13 mouse cellular contexts compared by ENCODE assay signal in genomic region chr9:88273304-88273703, GRCm38 (mm10). TPM values are rescaled to one million over a fixed set of nuclear protein-coding genes. Genes with fewer than 3 reads are reported as not detected.
DNase-seq lines count a peak whose midpoint lies in the region; ATAC-seq and TF ChIP-seq lines count a peak whose summit lies in the region.
"Had no signal": no experiment of that assay in that cellular context is flagged by ENCODE, and none has a peak within 500 bp of the region (broad histone marks: within the 10 kb centered on the region; RNA-seq: fewer than 3 reads in every experiment).

No protein-coding gene starts in this region.

- no peak for TF ChIP-seq RAD21 in CH12.LX (IDR thresholded peaks at IDR 0.05; ENCODE audit: low read depth, low read length)

- H3K9me3 ChIP-seq in CH12.LX (replicated peaks; ENCODE audit: low read length), result peaks cover 5% of the 10 kb centered on the region
- H3K9me3 ChIP-seq in liver, embryonic 14.5 days (ENCODE audit: control insufficient read depth, low read length), result no peaks in the 10 kb centered on the region
- H3K9me3 ChIP-seq in forebrain, embryonic 11.5 days (ENCODE audit: control insufficient read depth, low read length), result no peaks in the 10 kb centered on the region
- H3K9me3 ChIP-seq: embryonic facial prominence, embryonic 15.5 days; G1E had no signal

- H3K79me2 ChIP-seq in CH12.LX (replicated peaks; ENCODE audit: control insufficient read depth, extremely low read depth, insufficient read depth, poor library complexity, severe bottlenecking) (no peaks in the 10 kb centered on the region), myocyte (ENCODE audit: control insufficient read depth, insufficient read depth) (no peaks in the 10 kb centered on the region)

- dilution Hi-C loops in CH12.LX (cut with MboI; ENCODE audit: extremely low pct_ligation_motif_present, extremely low pct_unique_long_range_greater_than_20kb, low sequenced_read_pairs), result no loop called here

- peak; percentile 26 for DNase-seq in layer of hippocampus, adult 9-11 months
- DNase-seq in layer of hippocampus, adult 11-12 months (ENCODE audit: low spot score), result no peak
- DNase-seq in CH12.LX (ENCODE audit: extremely low read depth), result peak; percentile 49
- DNase-seq in liver, embryonic 14.5 days (ENCODE audit: low read depth in 3 of 3, low spot score in 3 of 3), result peak; percentile 2 to 41 (median 22)
- no peak for DNase-seq in forebrain, embryonic 11.5 days (ENCODE audit: low spot score)
- DNase-seq in kidney, adult 2 months, result no peak
- DNase-seq: forebrain, postnatal 0 days; right cerebral cortex, postnatal 25 days had no signal

- H3K27me3 ChIP-seq in CH12.LX (replicated peaks) (no peaks in the 10 kb centered on the region), myocyte (ENCODE audit: control insufficient read depth, insufficient read depth, insufficient read length) (no peaks in the 10 kb centered on the region)
- no peaks in the 10 kb centered on the region for H3K27me3 ChIP-seq in liver, embryonic 14.5 days (ENCODE audit: control insufficient read depth, insufficient read depth, low read length)
- no peaks in the 10 kb centered on the region for H3K27me3 ChIP-seq in forebrain, embryonic 11.5 days (ENCODE audit: control insufficient read depth, insufficient read depth, low read length)
- no peaks in the 10 kb centered on the region for H3K27me3 ChIP-seq in kidney, adult 2 months (replicated peaks; ENCODE audit: control insufficient read depth, insufficient read depth, low read length)
- H3K27me3 ChIP-seq: embryonic facial prominence, embryonic 15.5 days had no signal

- WGBS in liver, embryonic 14.5 days (ENCODE audit: insufficient replicate concordance), result 17% methylated on average over 4 of the region's 4 CpGs
- 90% methylated on average over 4 of the region's 4 CpGs for WGBS in forebrain, embryonic 11.5 days
- WGBS in kidney, adult 2 months, result 83% methylated on average over 4 of the region's 4 CpGs

- H3K36me3 ChIP-seq in CH12.LX (replicated peaks in 1 of 2; ENCODE audit: control insufficient read depth in 1 of 2, insufficient read depth in 1 of 2, low read length in 1 of 2), result no peaks in the 10 kb centered on the region
- no peaks in the 10 kb centered on the region for H3K36me3 ChIP-seq in liver, embryonic 14.5 days (replicated peaks; ENCODE audit: control insufficient read depth, insufficient read depth, low read depth)
- H3K36me3 ChIP-seq in myocyte (ENCODE audit: control insufficient read depth, insufficient read depth), result no peaks in the 10 kb centered on the region
- no peaks in the 10 kb centered on the region for H3K36me3 ChIP-seq in forebrain, embryonic 11.5 days (ENCODE audit: control insufficient read depth, insufficient read depth, low read length)
- no peaks in the 10 kb centered on the region for H3K36me3 ChIP-seq in kidney, adult 2 months (ENCODE audit: control insufficient read depth, insufficient read depth, low read length)
- H3K36me3 ChIP-seq: embryonic facial prominence, embryonic 15.5 days; G1E had no signal

- no peak for ATAC-seq in liver, embryonic 14.5 days (ENCODE audit: insufficient read depth)
- no peak for ATAC-seq in forebrain, embryonic 11.5 days (replicated peaks; ENCODE audit: low FRiP score)
- no peak for ATAC-seq in frontal cortex, adult (ENCODE audit: low TSS enrichment)

- H3K4me1 ChIP-seq in CH12.LX (ENCODE audit: control insufficient read depth in 1 of 2, insufficient read depth in 2 of 2), result peaks cover 0 to 10% of the 10 kb centered on the region in 2 experiments; a peak in 1 of 4 replicates
- H3K4me1 ChIP-seq in liver, embryonic 14.5 days (replicated peaks; ENCODE audit: control insufficient read depth in 2 of 2, insufficient read depth in 2 of 2, low read length in 1 of 2), result peaks cover 0 to 5% of the 10 kb centered on the region in 2 experiments; a peak in 2 of 4 replicates
- H3K4me1 ChIP-seq in forebrain, embryonic 11.5 days (replicated peaks; ENCODE audit: control insufficient read depth, insufficient read depth, low read length), result no peaks in the 10 kb centered on the region
- H3K4me1 ChIP-seq in kidney, adult 2 months (ENCODE audit: control insufficient read depth, insufficient read depth, low read length), result peaks cover 27% of the 10 kb centered on the region; the same call in 1 of the 2 replicates
- H3K4me1 ChIP-seq: embryonic facial prominence, embryonic 15.5 days had no signal

- H3K4me3 ChIP-seq in CH12.LX (replicated peaks in 1 of 3; ENCODE audit: low read depth in 2 of 3, low read length in 2 of 3, poor library complexity in 1 of 3), result no peak overlapping the region
- H3K4me3 ChIP-seq in liver, embryonic 14.5 days (ENCODE audit: insufficient read depth in 1 of 2, low read depth in 2 of 2, low read length in 2 of 2), result no peak overlapping the region
- no peak overlapping the region for H3K4me3 ChIP-seq in myocyte
- H3K4me3 ChIP-seq in forebrain, embryonic 11.5 days (ENCODE audit: low read depth, low read length), result no peak overlapping the region
- H3K4me3 ChIP-seq in kidney, adult 2 months (ENCODE audit: insufficient read depth, low read depth, low read length), result no peak overlapping the region
- H3K4me3 ChIP-seq: embryonic facial prominence, embryonic 15.5 days had no signal

- TF ChIP-seq POLR2A in CH12.LX (IDR thresholded peaks at IDR 0.05; ENCODE audit: low read depth, low read length), result no peak
- TF ChIP-seq POLR2A in myocyte (IDR thresholded peaks at IDR 0.05; ENCODE audit: insufficient read length, low read depth), result no peak
- no peak for TF ChIP-seq POLR2A in kidney, adult 2 months (IDR thresholded peaks at IDR 0.05; ENCODE audit: low read depth, low read length)

- no peak overlapping the region for H3K9ac ChIP-seq in CH12.LX (ENCODE audit: insufficient read depth, low read depth)
- H3K9ac ChIP-seq in liver, embryonic 14.5 days (replicated peaks), result no peak overlapping the region
- no peak overlapping the region for H3K9ac ChIP-seq in forebrain, embryonic 11.5 days (ENCODE audit: low read length)
- H3K9ac ChIP-seq: embryonic facial prominence, embryonic 15.5 days; forebrain, postnatal 0 days; hindbrain, embryonic 14.5 days had no signal

- TF ChIP-seq EP300 in CH12.LX (IDR thresholded peaks at IDR 0.05; ENCODE audit: low read length), result no peak
- no peak for TF ChIP-seq EP300 in liver, embryonic 14.5 days (IDR thresholded peaks at IDR 0.05; ENCODE audit: low read depth)

- no peak overlapping the region for H3K27ac ChIP-seq in CH12.LX (ENCODE audit: insufficient read depth, low read depth)
- H3K27ac ChIP-seq in liver, embryonic 14.5 days, result no peak overlapping the region
- H3K27ac ChIP-seq in forebrain, embryonic 11.5 days (ENCODE audit: low read depth, low read length), result no peak overlapping the region
- no peak overlapping the region for H3K27ac ChIP-seq in kidney, adult 2 months (ENCODE audit: insufficient read depth, low read depth, low read length)
- H3K27ac ChIP-seq: embryonic facial prominence, embryonic 15.5 days; hindbrain, embryonic 14.5 days had no signal

- H3K4me2 ChIP-seq in CH12.LX (ENCODE audit: insufficient read depth, low read depth, poor library complexity, severe bottlenecking), result no peak overlapping the region
- no peak overlapping the region for H3K4me2 ChIP-seq in liver, embryonic 14.5 days (ENCODE audit: low read depth)
- peak overlapping the region; percentile 64 for H3K4me2 ChIP-seq in myocyte (ENCODE audit: low read depth)
- H3K4me2 ChIP-seq in forebrain, embryonic 11.5 days (ENCODE audit: low read depth, low read length, severe bottlenecking), result no peak overlapping the region
- H3K4me2 ChIP-seq: embryonic facial prominence, embryonic 15.5 days; hindbrain, embryonic 14.5 days had no signal

- no peak overlapping the region for H3ac ChIP-seq in myocyte (ENCODE audit: control insufficient read depth, insufficient read length)

- no peak for TF ChIP-seq CTCF in CH12.LX (conservative IDR thresholded peaks at IDR 0.05 in 1 of 2, IDR thresholded peaks at IDR 0.05 in 1 of 2; ENCODE audit: low read depth in 2 of 2, low read length in 2 of 2)
- no peak for TF ChIP-seq CTCF in liver, embryonic 14.5 days (IDR thresholded peaks at IDR 0.05; ENCODE audit: low read depth)
- TF ChIP-seq CTCF in kidney, adult 2 months (conservative IDR thresholded peaks at IDR 0.05; ENCODE audit: insufficient read depth, insufficient read length, low read depth, low read length), result no peak

- in situ Hi-C loops in CH12.LX (cut with MboI; ENCODE audit: low pct_ligation_motif_present, low pct_unique_long_range_greater_than_20kb, low sequenced_read_pairs), result no loop called here

TF ChIP-seq in CH12.LX, 34 proteins besides CTCF, POLR2A, EP300 and RAD21:
- no peak for TF ChIP-seq TCF12 (IDR thresholded peaks at IDR 0.05; ENCODE audit: low read depth, low read length)
- peak; percentile 67 for TF ChIP-seq ETS1 (conservative IDR thresholded peaks at IDR 0.05; ENCODE audit: low read depth, low read length)

TF ChIP-seq in myocyte, 11 proteins besides CTCF, POLR2A, EP300 and RAD21:
- TF ChIP-seq REST (IDR thresholded peaks at IDR 0.05; ENCODE audit: insufficient read depth, insufficient read length) (no peak), CEBPB (IDR thresholded peaks at IDR 0.05; ENCODE audit: insufficient read depth, poor library complexity, severe bottlenecking) (peak; percentile 88)
TF ChIP-seq in myocyte: peak in this region for 1.

RNA-seq across cellular contexts. Expression of gene Nt5e, which starts 53.7 kb away (rescaled TPM):
- 2.0 and 3.1 TPM in 2 replicates for total RNA-seq in CH12.LX (2012; rRNA removed)
- total RNA-seq in CH12.LX (2014; rRNA removed), result 0.08 TPM in 1 of 2 replicates, not detected in the other
- polyA plus RNA-seq in CH12.LX (2012; ENCODE audit: insufficient read length, low read depth), result 0.26 and 0.34 TPM in 2 replicates
- polyA plus RNA-seq in liver, embryonic 14.5 days (2012; rRNA removed), result 3.6 and 4.9 TPM in 2 replicates
- polyA plus RNA-seq in liver, embryonic 14.5 days (2014; fragmentation: Nextera tagmentation; extraction: Ambion mirVana), result 8.2 and 8.7 TPM in 2 replicates
- polyA plus RNA-seq in myocyte (2012; fragmentation: generic; extraction: Trizol), result 1.3 TPM
- 0.88 and 1.2 TPM in 2 replicates for polyA plus RNA-seq in forebrain, embryonic 11.5 days (2014; fragmentation: Nextera tagmentation; extraction: Ambion mirVana)
- 16.1 and 21.8 TPM in 2 replicates for polyA plus RNA-seq in kidney, adult 2 months (2012; rRNA removed)
- polyA plus RNA-seq: G1E had no signal

Comparison
In these comparisons a context has a peak if more than half of its experiments do, and no peak if none do; other contexts are left out.
1. DNase-seq: peak in layer of hippocampus, adult 9-11 months (single experiment), CH12.LX (single experiment) and liver, embryonic 14.5 days (3 of 3); none in layer of hippocampus, adult 11-12 months (single experiment), forebrain, embryonic 11.5 days (single experiment) and kidney, adult 2 months (single experiment).